Comparison of ENCODE assay signal across 28 mouse cellular contexts in genomic region chr9:96610813-96611212, GRCm38 (mm10). TPM values are rescaled to one million over a fixed set of nuclear protein-coding genes. Genes with fewer than 3 reads are reported as not detected.
DNase-seq lines count a peak whose midpoint lies in the region; ATAC-seq and TF ChIP-seq lines count a peak whose summit lies in the region.
"Had no signal": no experiment of that assay in that cellular context is flagged by ENCODE, and none has a peak within 500 bp of the region (broad histone marks: within the 10 kb centered on the region; RNA-seq: fewer than 3 reads in every experiment).

No protein-coding gene starts in this region.

- H3K4me2 ChIP-seq in intestine, postnatal 0 days (replicated peaks; ENCODE audit: low read depth), result no peak overlapping the region
- no peak overlapping the region for H3K4me2 ChIP-seq in intestine, embryonic 16.5 days (ENCODE audit: low read depth, low read length)
- no peak overlapping the region for H3K4me2 ChIP-seq in kidney, embryonic 15.5 days
- H3K4me2 ChIP-seq: embryonic facial prominence, embryonic 13.5 days; forebrain, embryonic 12.5 days; forebrain, embryonic 15.5 days; heart, embryonic 13.5 days; hindbrain, embryonic 12.5 days; hindbrain, embryonic 15.5 days had no signal

- 70% methylated on average over 2 of the region's 2 CpGs for WGBS in intestine, postnatal 0 days
- WGBS in intestine, embryonic 16.5 days, result 85% methylated on average over 2 of the region's 2 CpGs
- 86% methylated on average over 2 of the region's 2 CpGs for WGBS in kidney, embryonic 15.5 days

- TF ChIP-seq CTCF in intestine, postnatal 0 days (IDR thresholded peaks at IDR 0.05; ENCODE audit: low read depth), result no peak

- peaks cover 26% of the 10 kb centered on the region for H3K36me3 ChIP-seq in intestine, postnatal 0 days (ENCODE audit: control insufficient read depth, insufficient read depth)
- H3K36me3 ChIP-seq in intestine, embryonic 16.5 days (ENCODE audit: control insufficient read depth, insufficient read depth, low read length), result peaks cover 21% of the 10 kb centered on the region
- H3K36me3 ChIP-seq in kidney, embryonic 15.5 days, result peaks cover 28% of the 10 kb centered on the region

- 0 out of 2 replicates have a peak, but pooled peaks cover 7% of the 10 kb centered on the region for H3K4me1 ChIP-seq in intestine, postnatal 0 days (replicated peaks; ENCODE audit: control insufficient read depth, insufficient read depth, low read length)
- H3K4me1 ChIP-seq in intestine, embryonic 16.5 days (ENCODE audit: control insufficient read depth, insufficient read depth, low read length), result no peaks in the 10 kb centered on the region
- H3K4me1 ChIP-seq in kidney, embryonic 15.5 days, result peaks cover 7% of the 10 kb centered on the region
- H3K4me1 ChIP-seq: embryonic facial prominence, embryonic 13.5 days; forebrain, embryonic 15.5 days; hindbrain, embryonic 12.5 days had no signal

- H3K9ac ChIP-seq in intestine, postnatal 0 days (ENCODE audit: low read depth, low read length), result no peak overlapping the region
- no peak overlapping the region for H3K9ac ChIP-seq in intestine, embryonic 16.5 days (ENCODE audit: low read depth, low read length)
- no peak overlapping the region for H3K9ac ChIP-seq in kidney, embryonic 15.5 days
- H3K9ac ChIP-seq: embryonic facial prominence, embryonic 13.5 days; forebrain, embryonic 12.5 days; forebrain, embryonic 15.5 days; heart, embryonic 13.5 days; hindbrain, embryonic 12.5 days; hindbrain, embryonic 15.5 days had no signal

- H3K9me3 ChIP-seq in intestine, postnatal 0 days (ENCODE audit: control insufficient read depth), result peaks cover 7% of the 10 kb centered on the region; the same call in 1 of the 2 replicates
- peaks cover 7% of the 10 kb centered on the region; the same call in 1 of the 2 replicates for H3K9me3 ChIP-seq in intestine, embryonic 16.5 days (ENCODE audit: control insufficient read depth, low read length)
- H3K9me3 ChIP-seq in kidney, embryonic 15.5 days (replicated peaks), result 0 out of 2 replicates have a peak, but pooled peaks cover 5% of the 10 kb centered on the region
- H3K9me3 ChIP-seq: heart, embryonic 10.5 days; hindbrain, embryonic 12.5 days; hindbrain, embryonic 15.5 days had no signal

- no peak overlapping the region for H3K27ac ChIP-seq in intestine, postnatal 0 days (ENCODE audit: low read depth, low read length)
- H3K27ac ChIP-seq in intestine, embryonic 16.5 days (ENCODE audit: low read length), result no peak overlapping the region
- no peak overlapping the region for H3K27ac ChIP-seq in kidney, embryonic 15.5 days
- H3K27ac ChIP-seq: embryonic facial prominence, embryonic 10.5 days; embryonic facial prominence, embryonic 13.5 days; forebrain, embryonic 12.5 days; forebrain, embryonic 15.5 days; heart, adult 2 months; heart, embryonic 10.5 days; heart, embryonic 13.5 days; hindbrain, embryonic 12.5 days; hindbrain, embryonic 15.5 days had no signal

- no peaks in the 10 kb centered on the region for H3K27me3 ChIP-seq in intestine, postnatal 0 days (replicated peaks; ENCODE audit: control insufficient read depth, insufficient read depth, low read length)
- no peaks in the 10 kb centered on the region for H3K27me3 ChIP-seq in intestine, embryonic 16.5 days (replicated peaks; ENCODE audit: control insufficient read depth, insufficient read depth, low read length)
- H3K27me3 ChIP-seq in kidney, embryonic 15.5 days, result no peaks in the 10 kb centered on the region
- H3K27me3 ChIP-seq: embryonic facial prominence, embryonic 13.5 days; forebrain, embryonic 12.5 days; forebrain, embryonic 15.5 days; heart, embryonic 13.5 days; hindbrain, embryonic 12.5 days; hindbrain, embryonic 15.5 days had no signal

- H3K4me3 ChIP-seq in intestine, postnatal 0 days (ENCODE audit: low read depth, low read length), result no peak overlapping the region
- H3K4me3 ChIP-seq in intestine, embryonic 16.5 days (ENCODE audit: low read length), result no peak overlapping the region
- H3K4me3 ChIP-seq in kidney, embryonic 15.5 days (replicated peaks), result no peak overlapping the region
- H3K4me3 ChIP-seq: embryonic facial prominence, embryonic 10.5 days; embryonic facial prominence, embryonic 13.5 days; erythroblast, embryonic 14.5 days; forebrain, embryonic 12.5 days; forebrain, embryonic 15.5 days; heart, adult 2 months; heart, embryonic 10.5 days; heart, embryonic 13.5 days; hindbrain, embryonic 12.5 days; hindbrain, embryonic 15.5 days had no signal

- ATAC-seq in intestine, postnatal 0 days, result peak; percentile 41; the same call in 1 of the 2 replicates
- ATAC-seq in intestine, embryonic 16.5 days, result no peak
- ATAC-seq in kidney, embryonic 15.5 days (replicated peaks; ENCODE audit: low FRiP score), result no peak
- ATAC-seq: activated CD4-positive, CD25-positive, alpha-beta regulatory T cell, adult 4 months; forebrain, embryonic 15.5 days had no signal

- DNase-seq in kidney, adult 8-10 months, result peak; percentile 52 to 66
- no peak for DNase-seq in kidney, postnatal 10 days
- DNase-seq in kidney, postnatal 14 days, result peak; percentile 24
- DNase-seq: adrenal gland, adult 8-10 months; adrenal gland, postnatal 25 days; cerebellum, adult 11-12 months; cerebellum, adult 8-10 months; cerebellum, postnatal 10 days; cerebellum, postnatal 36 days; embryo, embryonic 11 days; gastrocnemius, postnatal 10 days; gastrocnemius, postnatal 36 days; heart, adult 2 months; heart, postnatal 14 days; heart, postnatal 4 days had no signal

RNA-seq across cellular contexts. Expression of gene Rasa2, which starts 20.6 kb away (rescaled TPM):
- polyA plus RNA-seq in intestine, postnatal 0 days (2015; fragmentation: Nextera tagmentation; extraction: Ambion mirVana), result 16.2 and 18.2 TPM in 2 replicates
- 13.7 and 15.3 TPM in 2 replicates for polyA plus RNA-seq in intestine, embryonic 16.5 days (2015; fragmentation: Nextera tagmentation; extraction: Ambion mirVana)
- polyA plus RNA-seq in kidney, embryonic 15.5 days (2015; fragmentation: Nextera tagmentation; extraction: Ambion mirVana), result 17.3 and 18.6 TPM in 2 replicates
- polyA plus RNA-seq: erythroblast, embryonic 14.5 days had no signal
